Mouse (Mus musculus) forebrain, embryonic 12.5 days (tissue): ENCODE results near the gene Sart1. TPM values are rescaled to one million over a fixed set of nuclear protein-coding genes. Genes with fewer than 3 reads are reported as not detected.
A peak's percentile ranks its signal among the peaks of the same experiment; 100 is the strongest.
"Not testable (repeated sequence)": the region's sequence is repeated elsewhere in the genome, so short reads cannot be mapped to it uniquely, and the experiment has no call there.

Experiments
- ATAC-seq: fragments of 200-750 bp; cut with Nextera tagmentation; 2 replicates; pipeline ENCODE4 v1.8.0; 2017; ENCODE audit warnings: moderate TSS enrichment; ENCODE audit not compliant: low FRiP score
- H3K27ac ChIP-seq: fragments of 300-500 bp; sonication (generic); 2 replicates; pipeline ENCODE4 v1.5.1; 2016; ENCODE audit warnings: mild to moderate bottlenecking
- H3K27me3 ChIP-seq: fragments of 300-500 bp; sonication (generic); 2 replicates; pipeline ENCODE4 v1.6.1; 2016; ENCODE audit warnings: mild to moderate bottlenecking
- H3K36me3 ChIP-seq: fragments of 300-500 bp; sonication (generic); replicated peaks from 2 replicates; pipeline ENCODE4 v1.6.1; 2016; ENCODE audit warnings: mild to moderate bottlenecking
- H3K4me1 ChIP-seq: fragments of 300-500 bp; sonication (generic); 2 replicates; pipeline ENCODE4 v1.6.1; 2016
- H3K4me2 ChIP-seq: fragments of 300-500 bp; sonication (generic); 2 replicates; pipeline ENCODE4 v1.6.1; 2016; ENCODE audit warnings: mild to moderate bottlenecking, moderate library complexity
- H3K4me3 ChIP-seq: fragments of 300-500 bp; sonication (generic); replicated peaks from 2 replicates; pipeline ENCODE4 v1.5.1; 2016; ENCODE audit warnings: mild to moderate bottlenecking
- H3K9ac ChIP-seq: fragments of 300-500 bp; sonication (generic); 2 replicates; pipeline ENCODE4 v1.6.1; 2016; ENCODE audit warnings: mild to moderate bottlenecking
- H3K9me3 ChIP-seq: fragments of 300-500 bp; sonication (generic); 2 replicates; pipeline ENCODE4 v1.6.1; 2016
- WGBS: fragments of 180-500 bp; shearing (Covaris S2); methylation state at CpG from one replicate; pipeline ENCODE4 v1.1.7; 2016; 5-methylcytosine and 5-hydroxymethylcytosine counted together
- polyA plus RNA-seq: library from polyadenylated mRNA; unstranded; fragments of >200 nt; fragmentation: Nextera tagmentation; extraction: Ambion mirVana; gene quantifications from 2 replicates; pipeline ENCODE4 v1.2.1, GENCODE M21; 2016

Sart1 gene
- polyA plus RNA-seq, 1 experiment from 2014 or later = 125 TPM

- no peaks in the 10 kb centered on the region for H3K36me3 ChIP-seq
- 75% methylated on average over 5 of the region's 5 CpGs for WGBS
- H3K4me3 ChIP-seq = no peak overlapping the region
- H3K9me3 ChIP-seq = no peaks in the 10 kb centered on the region
- H3K9ac ChIP-seq = no peak overlapping the region
- no peak for ATAC-seq
- H3K27ac ChIP-seq = no peak overlapping the region
- peaks cover 5% of the 10 kb centered on the region; the same call in 1 of the 2 replicates for H3K4me1 ChIP-seq
- no peaks in the 10 kb centered on the region for H3K27me3 ChIP-seq
- H3K4me2 ChIP-seq = no peak overlapping the region
Observed at GRCm38 (mm10) chr19:5411961-5412360, 23.5 kb upstream of the Sart1 start.

GRCm38 (mm10) chr19:5410641-5411040 lies 22.1 kb upstream of the Sart1 start:
- Histone ChIP-seq H3K27ac (no peak overlapping the region), H3K27me3 (no peaks in the 10 kb centered on the region), H3K36me3 (no peaks in the 10 kb centered on the region), H3K4me1 (peaks cover 9% of the 10 kb centered on the region), H3K4me3 (no peak overlapping the region), H3K9me3 (no peaks in the 10 kb centered on the region), H3K9ac (no peak overlapping the region), H3K4me2 (no peak overlapping the region)
- ATAC-seq = no peak
- 87% methylated on average over 5 of the region's 5 CpGs for WGBS

- Histone ChIP-seq H3K9ac (no peak overlapping the region), H3K4me3 (no peak overlapping the region), H3K27me3 (no peaks in the 10 kb centered on the region), H3K4me1 (peaks cover 9% of the 10 kb centered on the region), H3K9me3 (no peaks in the 10 kb centered on the region), H3K4me2 (no peak overlapping the region), H3K27ac (no peak overlapping the region), H3K36me3 (no peaks in the 10 kb centered on the region)
- 89% methylated on average over 5 of the region's 5 CpGs for WGBS
- ATAC-seq = no peak
Observed at GRCm38 (mm10) chr19:5409068-5409467, 20.6 kb upstream of the Sart1 start.

- ATAC-seq = no peak
- peaks cover 9% of the 10 kb centered on the region for H3K4me1 ChIP-seq
- H3K4me2 ChIP-seq = no peak overlapping the region
- H3K27ac ChIP-seq = no peak overlapping the region
- no peaks in the 10 kb centered on the region for H3K36me3 ChIP-seq
- WGBS = 93% methylated on average over 13 of the region's 13 CpGs
- H3K4me3 ChIP-seq = no peak overlapping the region
- H3K9ac ChIP-seq = no peak overlapping the region
- no peaks in the 10 kb centered on the region for H3K9me3 ChIP-seq
- no peaks in the 10 kb centered on the region for H3K27me3 ChIP-seq
Observed at GRCm38 (mm10) chr19:5408057-5409001, 19.8 kb upstream of the Sart1 start.

GRCm38 (mm10) chr19:5407133-5407532 lies 18.6 kb upstream of the Sart1 start:
- 16% methylated on average over 7 of the region's 7 CpGs for WGBS
- no peaks in the 10 kb centered on the region for H3K36me3 ChIP-seq
- peak overlapping the region; percentile 52 for H3K4me3 ChIP-seq
- peak; percentile 66 for ATAC-seq
- H3K4me2 ChIP-seq = peak overlapping the region; percentile 76
- no peaks in the 10 kb centered on the region for H3K27me3 ChIP-seq
- peaks cover 9% of the 10 kb centered on the region for H3K4me1 ChIP-seq
- H3K27ac ChIP-seq = peak overlapping the region; percentile 87
- peak overlapping the region; percentile 74 for H3K9ac ChIP-seq
- no peaks in the 10 kb centered on the region for H3K9me3 ChIP-seq

GRCm38 (mm10) chr19:5406531-5407126 lies 18.1 kb upstream of the Sart1 start:
- 24% methylated on average over 25 of the region's 25 CpGs for WGBS
- Histone ChIP-seq H3K4me2 (peak overlapping the region; percentile 76), H3K9ac (peak overlapping the region; percentile 74), H3K27ac (peak overlapping the region; percentile 87), H3K4me3 (peak overlapping the region; percentile 52)
- not testable (repeated sequence) for H3K36me3 ChIP-seq, H3K4me1 ChIP-seq, H3K27me3 ChIP-seq, H3K9me3 ChIP-seq
- peak; percentile 86 for ATAC-seq

- Histone ChIP-seq H3K4me3 (peak overlapping the region; percentile 52), H3K4me1 (peaks cover 9% of the 10 kb centered on the region), H3K27ac (peak overlapping the region; percentile 54), H3K4me2 (peak overlapping the region; percentile 52), H3K9ac (peak overlapping the region; percentile 54; the same call in 1 of the 2 replicates), H3K9me3 (no peaks in the 10 kb centered on the region), H3K36me3 (no peaks in the 10 kb centered on the region), H3K27me3 (no peaks in the 10 kb centered on the region)
- ATAC-seq = no peak
- WGBS = 34% methylated on average over 7 of the region's 7 CpGs
Observed at GRCm38 (mm10) chr19:5405924-5406323, 17.4 kb upstream of the Sart1 start.

GRCm38 (mm10) chr19:5402293-5402692 lies 13.8 kb upstream of the Sart1 start, which contains the start of gene Tsga10ip:
Gene Tsga10ip (minus strand): TSS chr19:5402526.
- ATAC-seq = no peak
- Histone ChIP-seq H3K36me3 (no peaks in the 10 kb centered on the region), H3K27me3 (no peaks in the 10 kb centered on the region), H3K4me3 (no peak within 1 kb of the TSS), H3K9me3 (no peaks in the 10 kb centered on the region), H3K4me2 (no peak within 1 kb of the TSS), H3K27ac (no peak within 1 kb of the TSS), H3K4me1 (peaks cover 5% of the 10 kb centered on the region), H3K9ac (no peak within 1 kb of the TSS)
- WGBS = 76% methylated on average over 8 of the region's 8 CpGs

GRCm38 (mm10) chr19:5401073-5401472 lies 12.6 kb upstream of the Sart1 start:
- not testable (repeated sequence) for H3K27me3 ChIP-seq, H3K27ac ChIP-seq, H3K9me3 ChIP-seq, H3K9ac ChIP-seq, H3K4me3 ChIP-seq, ATAC-seq, H3K4me2 ChIP-seq, H3K36me3 ChIP-seq, H3K4me1 ChIP-seq
- WGBS = 77% methylated on average over 4 of the region's 4 CpGs

- ATAC-seq = no peak
- WGBS = 74% methylated on average over 4 of the region's 4 CpGs
- no peak overlapping the region for H3K4me3 ChIP-seq
- H3K9me3 ChIP-seq = no peaks in the 10 kb centered on the region
- H3K27ac ChIP-seq = no peak overlapping the region
- peaks cover 5% of the 10 kb centered on the region for H3K4me1 ChIP-seq
- no peaks in the 10 kb centered on the region for H3K27me3 ChIP-seq
- no peaks in the 10 kb centered on the region for H3K36me3 ChIP-seq
- no peak overlapping the region for H3K9ac ChIP-seq
- no peak overlapping the region for H3K4me2 ChIP-seq
Observed at GRCm38 (mm10) chr19:5395371-5395770, 6.9 kb upstream of the Sart1 start.

- H3K27ac ChIP-seq = no peak overlapping the region
- H3K36me3 ChIP-seq = no peaks in the 10 kb centered on the region
- H3K4me2 ChIP-seq = no peak overlapping the region
- WGBS = 60% methylated on average over 10 of the region's 10 CpGs
- H3K4me3 ChIP-seq = no peak overlapping the region
- no peaks in the 10 kb centered on the region for H3K9me3 ChIP-seq
- H3K27me3 ChIP-seq = no peaks in the 10 kb centered on the region
- H3K9ac ChIP-seq = no peak overlapping the region
- H3K4me1 ChIP-seq = peaks cover 17% of the 10 kb centered on the region
- ATAC-seq = no peak
Observed at GRCm38 (mm10) chr19:5394168-5394567, 5.7 kb upstream of the Sart1 start.

- 70% methylated on average over 4 of the region's 4 CpGs for WGBS
- no peaks in the 10 kb centered on the region for H3K36me3 ChIP-seq
Observed at GRCm38 (mm10) chr19:5392892-5393291, 4.4 kb upstream of the Sart1 start.

More at GRCm38 (mm10) chr19:5392892-5393291, 4.4 kb upstream of the Sart1 start:
- Histone ChIP-seq H3K27ac (peak overlapping the region; percentile 31; the same call in 1 of the 2 replicates), H3K4me3 (no peak overlapping the region), H3K27me3 (no peaks in the 10 kb centered on the region), H3K4me2 (no peak overlapping the region), H3K9ac (no peak overlapping the region), H3K4me1 (peaks cover 19% of the 10 kb centered on the region), H3K9me3 (no peaks in the 10 kb centered on the region)
- no peak for ATAC-seq
